Mouse (Mus musculus): ENCODE data around the gene Cd248. TPM values are rescaled to one million over a fixed set of nuclear protein-coding genes. Genes with fewer than 3 reads are reported as not detected.

The Cd248 gene
- total RNA-seq, 2 experiments from 2014 or later: not detected

DNA sequence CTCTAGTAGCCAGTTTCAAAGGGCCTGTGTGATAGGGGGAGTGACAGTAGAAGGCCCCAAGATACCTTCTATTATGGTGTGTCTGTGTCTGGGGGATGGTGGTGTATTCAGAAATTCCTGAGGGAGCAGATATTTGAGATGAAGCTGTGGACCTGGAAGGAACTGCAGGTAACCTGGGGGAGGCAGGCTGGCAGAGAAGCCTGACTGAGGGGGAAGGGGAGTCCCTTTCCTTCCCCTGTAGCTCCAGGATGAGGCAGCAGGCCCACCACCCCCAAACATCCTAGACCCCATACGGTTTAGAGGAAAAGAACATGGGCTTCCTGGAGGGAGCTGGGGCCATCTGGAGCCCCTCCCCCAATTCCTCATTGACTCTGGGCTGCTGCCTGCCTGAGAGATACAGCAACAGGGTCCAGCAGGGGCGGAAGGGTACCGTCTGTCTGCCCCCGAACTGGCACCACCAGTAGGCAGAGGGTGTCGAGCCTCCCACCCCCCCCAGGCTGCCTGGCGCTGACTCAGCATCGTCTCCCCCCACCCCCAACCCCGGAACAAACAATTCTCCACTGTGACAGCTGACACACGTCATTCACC, 28.1 kb downstream of the Cd248 start:
- ATAC-seq (replicated peaks; ENCODE audit: poor library complexity, severe bottlenecking): no peak

DNA sequence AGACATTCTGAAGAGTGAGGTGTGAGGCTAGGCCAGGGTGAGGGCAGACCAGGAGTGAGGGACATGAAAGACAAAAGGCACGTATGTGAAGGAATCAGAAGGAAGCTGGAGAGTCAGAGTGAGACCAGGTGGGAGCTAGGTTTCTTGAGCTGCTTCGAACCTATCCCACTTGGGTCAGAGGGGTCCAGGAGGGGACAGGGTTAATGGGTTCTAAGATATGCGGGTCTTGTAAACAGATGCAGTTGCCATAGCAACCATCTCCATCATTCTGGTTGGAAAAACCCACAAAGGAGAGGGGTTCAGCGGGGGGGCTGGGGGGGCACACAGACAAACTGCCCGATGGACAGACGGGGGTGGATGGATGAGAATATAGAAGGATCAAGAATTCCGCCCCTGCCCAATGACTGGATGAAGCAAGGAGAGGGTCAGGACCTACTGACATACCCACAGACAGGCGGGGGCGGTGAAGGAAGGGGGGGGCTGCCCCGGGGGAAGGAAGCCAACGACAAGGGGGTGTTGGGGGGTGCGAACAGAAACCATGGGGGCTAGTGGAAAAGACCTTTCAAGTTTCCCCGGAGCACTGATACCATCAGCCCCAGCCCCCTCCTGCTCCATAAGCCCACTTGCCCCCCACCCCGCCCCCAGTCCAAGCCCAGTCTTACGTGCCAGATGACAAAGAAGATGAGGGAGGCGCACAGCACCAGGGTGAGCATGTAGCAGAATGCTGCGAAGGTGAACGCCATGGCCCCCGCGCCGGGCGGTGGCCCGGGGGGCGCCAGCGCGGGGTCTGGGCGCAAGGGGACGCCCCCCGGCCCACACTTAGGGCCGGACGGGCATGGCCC, 29.9 kb downstream of the Cd248 start:
- no peak for ATAC-seq (replicated peaks; ENCODE audit: poor library complexity, severe bottlenecking)

GRCm38 (mm10) chr19:5098363-5099143, 30.7 kb downstream of the Cd248 start, which contains the start of gene Cnih2:
TSS of gene Cnih2 (minus strand) at chr19:5098521.
- peak; percentile 45 for ATAC-seq (replicated peaks; ENCODE audit: poor library complexity, severe bottlenecking)

- ATAC-seq (replicated peaks; ENCODE audit: poor library complexity, severe bottlenecking): no peak
Observed at GRCm38 (mm10) chr19:5106074-5106473, 38.2 kb downstream of the Cd248 start.

DNA sequence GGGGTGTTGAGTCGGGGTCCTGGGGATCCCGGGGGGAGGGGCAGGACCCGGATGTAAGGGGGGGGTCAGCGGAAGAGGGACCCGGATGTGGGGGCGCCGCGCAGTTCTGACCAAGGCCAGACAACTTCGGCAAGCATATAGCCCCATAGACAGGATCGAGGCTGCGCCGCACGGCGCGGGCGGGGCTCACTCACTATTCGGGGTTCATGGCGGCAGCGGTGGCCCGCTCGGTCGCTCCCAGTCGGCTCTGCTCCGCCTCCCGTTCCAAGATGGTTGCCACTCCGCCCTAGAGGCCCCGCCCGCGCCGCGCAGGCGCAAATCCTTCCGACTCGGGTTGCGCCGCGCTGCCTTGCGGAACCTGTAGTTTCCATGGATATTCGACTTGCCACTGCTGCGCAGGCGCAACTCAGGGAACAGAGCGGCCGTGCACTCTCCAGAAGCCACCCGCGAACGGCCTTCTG, 38.9 kb downstream of the Cd248 start, which contains the start of gene Rab1b:
Gene Rab1b (minus strand): TSS at position 342 of the 461 bp plus-strand sequence.
- ATAC-seq (replicated peaks; ENCODE audit: poor library complexity, severe bottlenecking): peak; percentile 90

GRCm38 (mm10) chr19:5107556-5108270, 39.8 kb downstream of the Cd248 start:
- ATAC-seq (replicated peaks; ENCODE audit: poor library complexity, severe bottlenecking): no peak

- peak; percentile 39 for ATAC-seq (replicated peaks; ENCODE audit: poor library complexity, severe bottlenecking)
Observed at GRCm38 (mm10) chr19:5108271-5108575, 40.3 kb downstream of the Cd248 start.

DNA sequence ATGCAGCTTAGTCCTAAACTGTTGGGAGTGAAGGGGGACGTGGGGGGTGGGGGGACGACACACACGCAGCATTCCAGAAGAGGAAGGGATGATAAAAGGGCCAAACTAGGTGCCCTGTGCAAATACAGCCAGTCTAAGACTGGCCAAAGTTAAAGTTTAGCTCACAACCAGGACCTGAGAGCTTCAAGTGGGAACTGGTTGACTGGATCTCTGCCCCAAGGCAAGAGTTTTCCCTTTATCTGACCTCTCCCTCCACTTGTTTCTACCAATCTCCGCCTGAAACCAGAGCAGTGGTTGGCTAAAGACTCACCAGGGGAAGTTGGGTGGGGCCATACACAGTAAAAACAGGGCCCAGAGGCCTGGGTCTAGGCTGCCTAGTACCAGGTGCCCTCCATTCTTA, 40.8 kb downstream of the Cd248 start:
- ATAC-seq (replicated peaks; ENCODE audit: poor library complexity, severe bottlenecking): no peak

- ATAC-seq (replicated peaks; ENCODE audit: poor library complexity, severe bottlenecking): no peak
Observed at GRCm38 (mm10) chr19:5109659-5110453, 42.0 kb downstream of the Cd248 start.

- ATAC-seq (replicated peaks; ENCODE audit: poor library complexity, severe bottlenecking): no peak
Observed at GRCm38 (mm10) chr19:5113783-5114182, 45.9 kb downstream of the Cd248 start.

- peak; percentile 85 for ATAC-seq (replicated peaks; ENCODE audit: poor library complexity, severe bottlenecking)
Observed at GRCm38 (mm10) chr19:5117494-5118383, 49.9 kb downstream of the Cd248 start.

DNA sequence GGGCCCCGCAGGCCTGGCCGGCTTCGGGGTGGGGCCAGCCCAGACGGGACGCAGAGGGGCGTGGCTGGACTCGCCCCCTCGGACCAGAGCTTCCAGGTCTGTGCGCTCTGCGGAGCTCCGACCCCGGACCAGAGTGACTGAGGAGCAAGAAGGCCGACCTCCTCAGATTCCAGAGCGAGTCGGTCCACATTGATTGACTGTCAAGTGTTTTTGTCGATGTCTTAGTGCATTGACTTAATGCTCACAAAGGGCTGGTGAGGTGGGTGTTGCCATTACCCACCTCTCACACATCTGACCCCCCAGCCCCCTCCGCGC, 50.5 kb downstream of the Cd248 start, which contains the start of gene Klc2:
Gene Klc2 (minus strand): TSS at position 177 of the 315 bp plus-strand sequence.
- no peak; the same call in 1 of the 2 replicates for ATAC-seq (replicated peaks; ENCODE audit: poor library complexity, severe bottlenecking)

Other genes with a start within 250 kb of the Cd248 start
- 47.1 and 68.5 TPM in 2 replicates for gene Ccs, start 228.7 kb upstream of the Cd248 start, total RNA-seq (2014; fragmentation: Nextera tagmentation)
- 18.8 and 22.9 TPM in 2 replicates for gene Ccs, start 228.7 kb upstream of the Cd248 start, total RNA-seq (2017)
- not detected in 2 replicates for gene Ccdc87, start 228.7 kb upstream of the Cd248 start, total RNA-seq (2014; fragmentation: Nextera tagmentation)
- not detected in 2 replicates for gene Ccdc87, start 228.7 kb upstream of the Cd248 start, total RNA-seq (2017)
- gene Ctsf, start 212.9 kb upstream of the Cd248 start, total RNA-seq (2014; fragmentation: Nextera tagmentation): 2.6 and 10.0 TPM in 2 replicates
- gene Ctsf, start 212.9 kb upstream of the Cd248 start, total RNA-seq (2017): 1.8 and 3.6 TPM in 2 replicates
- gene Actn3, start 190.2 kb upstream of the Cd248 start, total RNA-seq (2014; fragmentation: Nextera tagmentation): 0.34 TPM in 1 of 2 replicates, not detected in the other
- gene Actn3, start 190.2 kb upstream of the Cd248 start, total RNA-seq (2017): 1.2 TPM in 1 of 2 replicates, not detected in the other
- 5.9 and 15.5 TPM in 2 replicates for gene Zdhhc24, start 189.4 kb upstream of the Cd248 start, total RNA-seq (2014; fragmentation: Nextera tagmentation)
- gene Zdhhc24, start 189.4 kb upstream of the Cd248 start, total RNA-seq (2017): 3.2 and 9.0 TPM in 2 replicates
- 3.1 TPM in 1 of 2 replicates, not detected in the other for gene Bbs1, start 161.4 kb upstream of the Cd248 start, total RNA-seq (2014; fragmentation: Nextera tagmentation)
- gene Bbs1, start 161.4 kb upstream of the Cd248 start, total RNA-seq (2017): 0.82 and 1.9 TPM in 2 replicates
- gene Dpp3, start 139.8 kb upstream of the Cd248 start, total RNA-seq (2014; fragmentation: Nextera tagmentation): 48.5 and 66.6 TPM in 2 replicates
- 38.7 and 41.0 TPM in 2 replicates for gene Dpp3, start 139.8 kb upstream of the Cd248 start, total RNA-seq (2017)
- not detected in 2 replicates for gene Peli3, start 125.0 kb upstream of the Cd248 start, total RNA-seq (2014; fragmentation: Nextera tagmentation)
- gene Peli3, start 125.0 kb upstream of the Cd248 start, total RNA-seq (2017): 0.10 and 3.3 TPM in 2 replicates
- gene Mrpl11, start 105.9 kb upstream of the Cd248 start, total RNA-seq (2014; fragmentation: Nextera tagmentation): 51.9 and 53.3 TPM in 2 replicates
- 58.8 and 81.4 TPM in 2 replicates for gene Mrpl11, start 105.9 kb upstream of the Cd248 start, total RNA-seq (2017)
- gene Npas4, start 77.8 kb upstream of the Cd248 start, total RNA-seq (2014; fragmentation: Nextera tagmentation): not detected in 2 replicates
- not detected in 2 replicates for gene Npas4, start 77.8 kb upstream of the Cd248 start, total RNA-seq (2017)
- 3.1 and 12.2 TPM in 2 replicates for gene Slc29a2, start 44.2 kb upstream of the Cd248 start, total RNA-seq (2014; fragmentation: Nextera tagmentation)
- 2.5 and 4.2 TPM in 2 replicates for gene Slc29a2, start 44.2 kb upstream of the Cd248 start, total RNA-seq (2017)
- 4.8 and 6.1 TPM in 2 replicates for gene B4gat1, start 29.3 kb upstream of the Cd248 start, total RNA-seq (2014; fragmentation: Nextera tagmentation)
- 2.6 and 11.6 TPM in 2 replicates for gene B4gat1, start 29.3 kb upstream of the Cd248 start, total RNA-seq (2017)
- 1.3 and 1.4 TPM in 2 replicates for gene AC124502.3, start 29.2 kb upstream of the Cd248 start, total RNA-seq (2014; fragmentation: Nextera tagmentation)
- gene AC124502.3, start 29.2 kb upstream of the Cd248 start, total RNA-seq (2017): 5.4 TPM in 1 of 2 replicates, not detected in the other
- 32.0 and 35.7 TPM in 2 replicates for gene Brms1, start 26.7 kb upstream of the Cd248 start, total RNA-seq (2014; fragmentation: Nextera tagmentation)
- 33.6 and 43.3 TPM in 2 replicates for gene Brms1, start 26.7 kb upstream of the Cd248 start, total RNA-seq (2017)
- gene Rin1, start 17.6 kb upstream of the Cd248 start, total RNA-seq (2014; fragmentation: Nextera tagmentation): not detected in 2 replicates
- 0.21 and 1.0 TPM in 2 replicates for gene Rin1, start 17.6 kb upstream of the Cd248 start, total RNA-seq (2017)
- 5.1 TPM in 1 of 2 replicates, not detected in the other for gene Tmem151a, start 17.5 kb downstream of the Cd248 start, total RNA-seq (2014; fragmentation: Nextera tagmentation)
- gene Tmem151a, start 17.5 kb downstream of the Cd248 start, total RNA-seq (2017): 0.62 TPM in 1 of 2 replicates, not detected in the other
- gene Yif1a, start 20.5 kb downstream of the Cd248 start, total RNA-seq (2014; fragmentation: Nextera tagmentation): 37.3 and 51.9 TPM in 2 replicates
- gene Yif1a, start 20.5 kb downstream of the Cd248 start, total RNA-seq (2017): 14.6 and 17.2 TPM in 2 replicates
- gene Cnih2, start 30.4 kb downstream of the Cd248 start, total RNA-seq (2014; fragmentation: Nextera tagmentation): not detected in 2 replicates
- not detected in 2 replicates for gene Cnih2, start 30.4 kb downstream of the Cd248 start, total RNA-seq (2017)
- 99.2 and 105 TPM in 2 replicates for gene Rab1b, start 39.0 kb downstream of the Cd248 start, total RNA-seq (2014; fragmentation: Nextera tagmentation)
- gene Rab1b, start 39.0 kb downstream of the Cd248 start, total RNA-seq (2017): 100 and 101 TPM in 2 replicates
- 6.1 and 10.9 TPM in 2 replicates for gene Klc2, start 50.5 kb downstream of the Cd248 start, total RNA-seq (2014; fragmentation: Nextera tagmentation)
- 3.0 and 3.9 TPM in 2 replicates for gene Klc2, start 50.5 kb downstream of the Cd248 start, total RNA-seq (2017)
- gene Pacs1, start 205.0 kb downstream of the Cd248 start, total RNA-seq (2014; fragmentation: Nextera tagmentation): 13.5 and 22.1 TPM in 2 replicates
- gene Pacs1, start 205.0 kb downstream of the Cd248 start, total RNA-seq (2017): 6.5 and 8.0 TPM in 2 replicates
- 177 and 181 TPM in 2 replicates for gene Sf3b2, start 227.4 kb downstream of the Cd248 start, total RNA-seq (2014; fragmentation: Nextera tagmentation)
- gene Sf3b2, start 227.4 kb downstream of the Cd248 start, total RNA-seq (2017): 224 and 247 TPM in 2 replicates
- not detected in 2 replicates for gene Gal3st3, start 230.3 kb downstream of the Cd248 start, total RNA-seq (2014; fragmentation: Nextera tagmentation)
- not detected in 2 replicates for gene Gal3st3, start 230.3 kb downstream of the Cd248 start, total RNA-seq (2017)

Measured in granulocyte monocyte progenitor cell, adult 5-6 weeks (primary cell).